Mouse (Mus musculus) adrenal gland, adult (tissue): ENCODE measurements around the gene Basp1.
A peak's percentile ranks its signal among the peaks of the same experiment; 100 is the strongest.

ENCODE experiments used
- DNase-seq, 2 experiments: peaks; one replicate each; pipeline ENCODE4 v3.0.0; 2022 to 2023; ENCODE audit warnings: low spot score in 1 of 2; ENCODE audit not compliant: inconsistent age in 2 of 2

The Basp1 gene

DNA sequence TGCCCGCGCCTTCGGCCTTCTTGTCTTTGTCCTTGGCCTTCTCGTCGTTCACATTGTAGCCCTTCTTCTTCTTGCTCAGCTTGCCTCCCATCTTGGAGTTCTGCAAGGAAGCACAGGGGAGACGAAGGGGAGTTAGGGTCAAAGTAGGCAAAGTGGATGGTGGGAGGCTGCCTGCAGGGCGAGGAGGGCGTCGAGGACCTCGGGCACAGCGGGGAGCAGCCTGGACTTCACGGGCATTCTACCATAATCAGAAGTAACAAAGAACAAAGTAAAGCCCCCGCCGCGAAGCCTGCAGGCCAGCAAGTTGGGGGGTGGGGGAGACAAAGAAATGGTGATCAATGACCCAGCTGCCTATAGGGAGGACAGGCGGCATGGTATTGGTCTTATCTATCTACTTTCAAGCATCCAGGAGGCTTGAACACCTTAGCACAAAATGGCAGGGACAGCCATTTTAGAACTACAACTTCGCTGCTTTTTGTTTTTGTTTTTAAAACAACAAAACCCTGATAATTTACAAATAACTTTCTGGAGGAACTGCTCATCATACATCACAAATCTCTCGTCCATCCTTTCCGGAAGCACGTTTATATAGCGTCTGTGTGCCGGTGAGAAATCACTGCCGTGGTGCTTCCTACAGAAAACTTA is 48.6 kb downstream of the Basp1 start:
- no peak for DNase-seq

DNA sequence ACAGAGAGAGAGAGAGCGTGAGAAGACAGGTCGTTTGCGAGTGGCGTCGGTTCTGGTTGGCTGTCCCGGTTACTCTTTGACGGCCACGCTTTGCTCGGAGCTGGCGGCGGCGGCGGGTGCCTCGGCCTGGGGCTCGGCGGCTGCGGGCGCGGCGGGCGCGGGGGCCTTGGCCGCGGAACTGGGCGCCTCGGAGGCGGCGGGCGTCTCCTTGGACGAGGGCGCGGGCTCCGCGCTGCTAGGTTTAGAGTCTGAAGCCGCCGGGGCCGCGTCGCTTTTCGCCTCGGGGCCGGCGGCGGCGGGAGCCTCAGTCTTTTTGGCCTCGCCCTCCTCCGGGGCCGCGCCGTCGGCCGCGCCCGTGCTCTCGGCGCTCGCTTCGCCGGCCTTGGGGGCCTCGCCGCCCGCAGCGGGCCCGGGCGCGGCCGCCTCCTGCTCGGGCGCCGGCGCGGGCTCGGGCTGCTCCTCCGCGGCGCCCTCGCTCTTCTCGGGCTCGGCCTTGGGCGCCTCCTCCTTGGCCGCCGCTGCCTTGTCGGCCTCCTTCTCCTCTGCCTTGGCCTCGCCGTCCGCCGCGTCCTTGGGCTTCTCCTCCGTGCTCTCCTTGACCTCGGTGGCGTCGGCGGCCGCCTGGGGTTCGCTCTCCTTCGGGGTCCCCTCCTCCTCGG is 49.3 kb downstream of the Basp1 start:
- DNase-seq, result peak; percentile 11 to 58

DNA sequence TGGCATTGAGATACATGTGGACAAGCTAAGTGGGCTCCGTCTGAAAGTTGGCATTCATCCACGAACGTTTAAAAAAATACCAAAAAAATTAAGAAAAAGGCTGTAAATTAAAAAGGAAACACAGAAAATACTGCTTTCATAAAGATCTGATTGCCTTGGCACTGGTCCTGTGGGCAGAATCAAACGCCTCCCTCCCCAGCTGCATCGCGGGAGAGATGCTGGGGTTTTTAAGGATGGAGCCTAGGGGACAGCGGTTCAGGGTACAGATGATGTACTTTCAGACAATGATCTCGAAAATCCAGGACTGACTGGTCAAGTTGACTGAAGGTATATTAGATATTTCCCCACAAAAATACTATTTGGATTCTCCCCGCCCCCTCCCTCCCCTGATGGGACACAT is 49.9 kb downstream of the Basp1 start:
- no peak for DNase-seq

DNA sequence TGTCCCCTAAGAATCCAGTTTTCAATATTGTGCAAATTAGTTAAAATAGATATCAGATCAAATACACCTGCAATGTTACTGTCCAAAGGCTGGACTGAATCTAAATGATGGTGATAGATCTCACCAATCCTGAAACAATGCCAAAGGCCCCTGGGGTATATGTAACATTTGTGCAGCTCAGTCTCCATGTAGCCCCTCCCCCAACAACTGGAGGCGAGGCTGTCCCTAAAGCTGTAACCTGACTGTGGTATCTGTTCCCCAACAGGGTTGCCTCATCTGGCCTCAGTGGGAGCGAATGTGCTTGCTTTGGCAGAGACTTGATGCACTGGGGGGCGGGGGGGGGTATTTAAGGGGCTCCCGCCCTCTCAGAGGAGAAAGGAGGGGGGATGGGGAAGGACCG is 52.7 kb downstream of the Basp1 start:
- no peak for DNase-seq

DNA sequence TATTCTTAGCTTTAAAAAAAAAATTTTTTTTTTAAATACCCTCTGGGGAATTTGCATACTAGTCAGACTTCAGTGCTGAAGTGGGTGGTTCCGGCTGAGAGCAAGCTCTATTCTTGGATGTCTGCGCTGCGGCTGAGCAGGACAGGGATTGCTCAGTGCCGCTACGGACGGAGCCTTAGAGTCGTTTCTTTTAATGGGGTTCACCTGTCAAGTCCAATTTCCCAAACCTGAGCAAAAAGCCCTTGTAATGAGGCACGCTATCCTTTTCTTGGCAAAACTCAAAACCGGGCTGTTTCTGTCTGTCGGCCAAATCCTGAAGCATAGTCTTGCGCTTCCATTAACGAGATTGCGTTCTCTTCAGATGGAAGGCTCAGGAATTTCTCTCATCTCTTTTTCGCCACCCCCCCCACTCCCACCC is 54.9 kb downstream of the Basp1 start:
- no peak for DNase-seq

DNA sequence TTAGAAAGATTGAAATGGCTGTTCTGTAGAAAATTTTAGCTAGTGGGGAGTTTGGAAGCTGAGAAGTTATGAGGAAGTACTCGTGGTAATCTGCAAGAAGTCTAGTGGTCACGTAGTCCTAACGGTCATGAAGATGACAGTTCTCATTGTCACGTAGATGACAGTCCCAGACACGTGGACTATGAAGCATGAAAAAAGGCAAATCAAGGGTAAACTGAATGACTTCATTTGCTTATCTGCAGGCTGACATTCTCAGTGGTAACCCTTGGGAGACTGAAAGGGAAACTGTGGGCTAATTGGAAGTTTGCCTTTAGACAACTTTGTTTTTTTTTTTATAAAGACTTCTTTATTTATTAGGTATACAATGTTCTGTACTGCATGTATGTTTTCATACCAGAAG is 58.2 kb downstream of the Basp1 start:
- DNase-seq, result no peak

DNA sequence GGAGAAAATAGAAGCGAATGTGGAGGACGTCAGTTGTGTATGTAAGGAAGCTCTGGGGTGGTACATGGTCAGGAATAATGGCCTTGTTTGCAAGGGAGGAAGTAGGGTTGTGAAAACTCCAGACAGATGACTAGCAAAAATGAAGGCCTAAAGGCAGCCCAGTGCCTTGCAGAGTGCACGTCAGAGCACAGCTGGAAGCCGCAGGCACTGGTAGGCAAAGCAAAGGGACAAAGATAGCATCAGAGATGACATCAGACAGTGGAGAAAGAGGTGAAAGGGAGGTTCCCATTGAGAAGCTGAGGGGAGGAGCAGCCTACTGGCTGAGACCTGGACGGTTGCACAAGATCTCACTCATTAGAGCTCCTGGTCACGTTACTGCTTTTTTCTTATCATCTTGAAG is 58.8 kb downstream of the Basp1 start:
- DNase-seq, result peak in 1 of 2 experiments; percentile 19

DNA sequence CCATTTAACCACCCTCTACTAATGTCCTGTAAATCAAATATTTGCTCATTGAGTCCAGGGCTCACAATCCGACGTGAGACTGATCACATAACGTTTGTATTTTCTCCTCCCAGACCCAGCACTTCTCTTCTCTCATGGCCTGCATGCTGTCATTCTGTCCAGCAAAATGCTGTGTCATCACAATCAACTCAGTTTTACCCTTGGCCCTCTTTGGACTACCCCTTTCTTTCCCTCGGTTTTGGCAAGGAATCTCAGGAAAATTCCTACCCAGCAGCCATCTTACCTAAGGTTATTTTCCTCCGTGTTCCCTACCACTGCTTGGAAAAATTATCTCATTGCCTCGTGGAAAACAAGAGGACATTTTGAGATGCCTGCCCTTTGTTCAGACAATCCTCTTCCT is 60.1 kb downstream of the Basp1 start:
- no peak for DNase-seq

DNA sequence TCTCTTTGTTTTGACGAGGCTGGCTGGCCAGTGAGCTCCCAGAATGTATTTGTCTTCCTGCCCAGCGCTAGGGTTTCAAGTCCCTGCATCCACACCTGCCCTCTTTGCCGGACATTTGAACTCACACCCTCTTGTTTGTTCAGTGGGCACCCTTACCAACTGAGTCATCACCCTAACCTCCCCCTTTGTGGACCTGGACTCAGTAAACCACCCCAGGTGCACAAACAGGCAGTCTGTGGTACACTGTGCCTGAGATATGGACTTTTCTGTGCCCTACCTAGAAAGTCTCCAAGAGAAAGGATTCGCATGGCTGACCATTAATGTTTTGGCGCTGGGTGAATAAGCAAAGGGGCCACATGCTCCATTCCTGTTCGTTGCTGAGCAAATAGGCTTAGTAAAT is 70.3 kb downstream of the Basp1 start:
- no peak for DNase-seq

DNA sequence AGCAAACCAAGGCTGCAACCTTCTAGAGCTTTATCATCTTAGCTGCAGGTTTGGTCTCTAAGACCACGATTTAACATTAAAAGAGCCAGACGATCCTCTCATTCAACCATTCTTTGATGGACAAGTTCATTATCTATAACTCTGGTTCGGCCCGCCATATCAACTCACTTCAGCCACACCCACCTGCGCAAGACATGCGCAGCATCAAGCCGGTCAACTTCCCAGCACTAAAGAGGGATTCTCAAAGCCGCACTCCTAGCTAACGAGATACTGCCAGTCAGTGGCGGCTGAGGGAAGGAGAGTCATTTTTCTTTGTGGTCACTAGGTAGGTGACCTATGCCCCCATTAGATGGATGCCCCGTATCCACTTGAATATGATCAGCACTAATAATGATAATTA is 78.3 kb downstream of the Basp1 start:
- DNase-seq, result no peak

DNA sequence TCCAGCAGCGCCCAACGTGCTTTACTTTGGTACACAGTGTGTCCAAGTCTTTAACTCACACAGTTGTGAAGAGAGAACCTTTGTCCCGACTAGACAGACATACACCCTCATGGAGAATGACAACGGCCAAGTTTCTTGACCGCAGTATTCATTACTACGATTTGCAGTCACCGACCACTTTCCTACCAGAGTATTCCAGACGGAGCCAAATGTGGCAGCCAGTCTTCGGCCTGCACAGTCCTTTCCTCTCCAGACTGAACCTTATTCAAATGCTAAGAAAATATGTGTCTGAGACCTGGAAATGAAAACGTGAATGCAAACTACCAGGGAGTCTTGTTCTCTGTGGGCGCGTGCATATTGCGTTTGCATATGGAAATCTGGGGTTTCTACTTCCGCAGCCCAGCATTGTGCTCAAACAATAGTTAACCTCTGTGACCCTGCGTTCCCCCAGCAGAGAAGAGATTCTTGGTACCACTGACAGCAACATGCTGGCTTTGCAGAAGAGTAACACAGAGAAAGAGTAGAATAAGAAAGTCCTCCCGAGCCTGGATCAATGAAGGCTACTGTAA is 81.6 kb downstream of the Basp1 start:
- DNase-seq, result no peak

DNA sequence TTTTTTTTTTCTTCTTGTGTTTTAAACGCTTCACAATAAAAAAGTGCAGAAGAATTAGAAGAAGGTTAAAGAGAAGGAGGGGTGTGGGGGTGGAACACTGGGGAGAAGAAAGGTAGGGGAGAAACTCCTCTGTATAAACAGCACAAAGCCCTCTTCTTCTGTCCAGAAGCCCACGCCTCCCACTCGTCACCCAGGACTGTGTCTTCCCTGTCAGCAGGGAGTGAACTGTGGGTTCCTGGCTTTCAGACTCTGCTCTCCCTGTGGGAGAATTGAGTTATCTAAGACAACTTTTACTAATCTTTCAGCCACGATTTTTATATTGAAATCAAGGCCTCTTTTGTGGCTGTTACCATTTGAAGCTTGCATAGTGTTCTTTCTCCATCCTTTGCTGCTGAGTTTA is 82.6 kb downstream of the Basp1 start:
- no peak for DNase-seq

DNA sequence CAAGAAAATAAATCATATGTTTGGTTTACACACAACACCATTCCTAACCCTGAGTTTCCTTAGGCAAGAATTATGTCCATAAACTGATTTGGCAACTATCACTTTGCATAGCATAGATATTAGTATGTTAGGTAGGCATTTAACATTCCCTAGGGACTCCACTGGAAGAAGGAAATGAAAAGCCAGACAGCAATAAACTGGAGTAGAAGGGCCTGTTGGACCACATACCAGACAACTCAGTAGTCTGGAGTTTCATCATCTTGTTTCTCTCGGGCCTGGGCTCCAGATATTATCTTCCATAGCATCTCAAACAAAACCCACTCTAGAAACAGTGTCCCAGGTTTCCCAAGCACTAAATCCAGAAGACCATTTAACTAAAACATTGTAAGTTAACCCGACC is 91.0 kb downstream of the Basp1 start:
- no peak for DNase-seq

DNA sequence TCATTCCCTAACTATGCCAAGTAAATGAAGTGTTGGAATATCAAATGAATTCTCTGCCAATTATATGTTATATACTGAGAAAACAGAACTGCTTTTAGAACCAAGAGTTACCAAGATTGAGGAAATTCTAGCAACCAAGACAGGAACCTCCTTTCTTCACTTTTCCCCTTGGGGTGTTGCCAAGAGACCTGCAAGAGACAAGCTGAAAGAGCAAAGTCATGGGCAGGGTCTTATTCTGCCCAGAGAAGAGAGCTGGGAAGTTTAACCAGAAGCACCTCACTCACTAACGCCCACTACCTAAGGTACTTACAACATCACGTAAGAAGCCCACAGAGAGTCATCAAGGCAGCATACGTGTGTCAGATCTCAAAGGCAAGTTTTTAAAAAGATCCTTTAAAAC is 91.5 kb downstream of the Basp1 start:
- no peak for DNase-seq

DNA sequence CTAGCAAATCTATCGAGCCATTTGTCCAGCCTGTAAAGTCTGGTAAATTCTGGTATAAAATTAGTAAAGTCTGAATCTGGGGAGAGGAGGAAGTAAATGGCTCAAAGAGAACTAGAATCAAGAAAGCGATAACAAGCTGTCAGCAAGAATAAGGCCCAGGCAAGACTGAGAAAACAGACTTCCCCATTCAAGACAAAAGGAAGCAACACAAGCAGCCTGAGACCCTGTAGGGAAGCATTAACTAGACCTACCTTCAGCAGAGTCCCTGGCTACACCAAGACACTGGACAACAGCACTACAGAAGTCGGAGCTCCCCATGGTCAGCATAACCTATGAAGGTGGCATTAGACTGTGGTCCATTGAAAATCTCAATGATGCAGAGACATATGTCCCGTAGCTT is 91.9 kb downstream of the Basp1 start:
- no peak for DNase-seq

DNA sequence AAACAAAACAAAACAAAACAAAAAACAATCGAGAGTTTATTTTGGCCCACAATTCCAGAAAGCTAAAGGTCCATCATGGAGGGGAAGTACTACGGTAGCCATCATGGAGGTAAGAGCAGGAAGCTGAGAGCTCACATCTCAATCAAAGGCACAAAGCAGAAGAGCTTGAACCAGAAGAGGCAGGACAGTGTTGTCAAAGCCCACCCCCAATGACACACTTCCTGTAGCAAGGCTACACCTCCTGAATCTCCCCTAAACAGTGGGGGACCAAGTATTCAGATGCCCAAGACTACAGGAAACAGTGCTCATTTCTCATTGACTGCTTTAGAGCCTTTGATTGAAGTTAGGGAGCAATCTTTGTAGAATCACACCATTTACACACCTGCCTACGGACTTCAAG is 99.1 kb downstream of the Basp1 start:
- no peak for DNase-seq
